Mouse (Mus musculus) left cerebral cortex, adult 8-10 months (tissue): Measurements from ENCODE around the gene Vsig10. TPM values are rescaled to one million over a fixed set of nuclear protein-coding genes. Genes with fewer than 3 reads are reported as not detected.

Experiments
- DNase-seq, 2 experiments: peaks; one replicate each; pipeline ENCODE4 v3.0.0; 2022; ENCODE audit warnings: low spot score in 2 of 2
- total RNA-seq, 4 experiments: library from RNA; stranded (reverse); gene quantifications; 2 replicates each; pipeline ENCODE4 v1.2.4; 2022

Gene Vsig10
- total RNA-seq, 4 experiments from 2014 or later = 1.7 to 3.6 (median 2.1) TPM

- DNase-seq = no peak
These were observed 61.3 kb downstream of the Vsig10 start for GRCm38 (mm10) chr5:117380199-117380598.

GRCm38 (mm10) chr5:117381785-117382184 lies 62.9 kb downstream of the Vsig10 start:
- DNase-seq = no peak

GRCm38 (mm10) chr5:117383198-117383597 lies 64.3 kb downstream of the Vsig10 start:
- no peak for DNase-seq

GRCm38 (mm10) chr5:117388296-117388751 lies 69.4 kb downstream of the Vsig10 start:
- no peak for DNase-seq

GRCm38 (mm10) chr5:117388877-117389276 lies 70.0 kb downstream of the Vsig10 start, which contains the start of gene Rfc5:
Rfc5 (minus strand) TSS chr5:117389047.
- DNase-seq = peak; percentile 78 to 93

- no peak for DNase-seq
These were observed 72.0 kb downstream of the Vsig10 start for GRCm38 (mm10) chr5:117390895-117391294.

- DNase-seq = no peak
These were observed 77.0 kb downstream of the Vsig10 start for GRCm38 (mm10) chr5:117395834-117396233.

- DNase-seq = no peak
These were observed 77.7 kb downstream of the Vsig10 start for GRCm38 (mm10) chr5:117396596-117397014.

- no peak for DNase-seq
These were observed 78.5 kb downstream of the Vsig10 start for GRCm38 (mm10) chr5:117397371-117397770.

- DNase-seq = no peak
These were observed 79.2 kb downstream of the Vsig10 start for GRCm38 (mm10) chr5:117398007-117398550.

GRCm38 (mm10) chr5:117399281-117399680 lies 80.4 kb downstream of the Vsig10 start:
- DNase-seq = no peak

- DNase-seq = no peak
These were observed 84.7 kb downstream of the Vsig10 start for GRCm38 (mm10) chr5:117403609-117404008.

Other genes starting within 250 kb of the Vsig10 start
- 100 to 1,000 TPM; 114 to 150 (median 121) TPM for gene Suds3, start 203.0 kb upstream of the Vsig10 start, total RNA-seq
- 10 to 100 TPM; 49.5 to 55.4 (median 52.4) TPM for gene Taok3, start 199.0 kb upstream of the Vsig10 start, total RNA-seq
- gene Pebp1, start 31.5 kb upstream of the Vsig10 start, total RNA-seq = 100 to 1,000 TPM; 654 to 708 (median 665) TPM
- 100 to 1,000 TPM; 263 to 297 (median 279) TPM for gene Wsb2, start 38.2 kb downstream of the Vsig10 start, total RNA-seq
- 10 to 100 TPM; 11.6 to 18.0 (median 16.3) TPM for gene Rfc5, start 70.0 kb downstream of the Vsig10 start, total RNA-seq
- 10 to 100 TPM; 40.3 to 43.9 (median 41.3) TPM for gene Ksr2, start 94.9 kb downstream of the Vsig10 start, total RNA-seq